Mouse (Mus musculus) CH12.LX (cell line): Measurements from ENCODE around the gene Scarb2.

Experiments used
- CHD2 ChIP-seq: IDR thresholded peaks from 2 replicates; pipeline ENCODE4 v1.6.1; 2011; ENCODE audit warnings: low read length, improper control_type of control experiment
- CTCF ChIP-seq, 2 experiments: IDR thresholded peaks in 1 of 2; conservative IDR thresholded peaks in 1 of 2; 2 replicates each; pipeline ENCODE4 v1.5.1; 2011 to 2012; ENCODE audit warnings: low read depth in 2 of 2, low read length in 2 of 2, improper control_type of control experiment in 1 of 2, inconsistent platforms in 1 of 2, mild to moderate bottlenecking in 1 of 2, moderate library complexity in 1 of 2
- E2F4 ChIP-seq: IDR thresholded peaks from 2 replicates; pipeline ENCODE4 v1.6.1; 2011; ENCODE audit warnings: low read depth, low read length, improper control_type of control experiment; ENCODE audit not compliant: insufficient replicate concordance
- ELF1 ChIP-seq: IDR thresholded peaks from 2 replicates; pipeline ENCODE4 v1.6.1; 2014; ENCODE audit warnings: low read depth, mild to moderate bottlenecking, inconsistent platforms, low read length, improper control_type of control experiment
- EP300 ChIP-seq: IDR thresholded peaks from 2 replicates; pipeline ENCODE4 v1.6.1; 2011; ENCODE audit warnings: low read length, improper control_type of control experiment
- KAT2A ChIP-seq: IDR thresholded peaks from 2 replicates; pipeline ENCODE4 v1.6.1; 2012; ENCODE audit warnings: low read length, improper control_type of control experiment, inconsistent platforms; ENCODE audit not compliant: insufficient replicate concordance
- MAX ChIP-seq: IDR thresholded peaks from 2 replicates; pipeline ENCODE4 v1.6.1; 2011; ENCODE audit warnings: low read length, improper control_type of control experiment
- PAX5 ChIP-seq: IDR thresholded peaks from 2 replicates; pipeline ENCODE4 v1.6.1; 2012; ENCODE audit warnings: low read length, inconsistent platforms, mixed read lengths
- POLR2A ChIP-seq: IDR thresholded peaks from 2 replicates; pipeline ENCODE4 v1.6.1; 2011; ENCODE audit warnings: low read depth, mild to moderate bottlenecking, improper control_type of control experiment, low read length
- TBP ChIP-seq: conservative IDR thresholded peaks from 2 replicates; pipeline ENCODE4 v1.6.1; 2011; ENCODE audit warnings: low read depth, low read length, improper control_type of control experiment
- TCF12 ChIP-seq: IDR thresholded peaks from 2 replicates; pipeline ENCODE4 v1.6.1; 2014; ENCODE audit warnings: low read depth, mild to moderate bottlenecking, inconsistent platforms, low read length, improper control_type of control experiment
- ZC3H11A ChIP-seq: IDR thresholded peaks from 2 replicates; pipeline ENCODE4 v1.6.1; 2012; ENCODE audit warnings: low read depth, mild to moderate bottlenecking, inconsistent platforms, low read length, improper control_type of control experiment
- ZNF384 ChIP-seq: IDR thresholded peaks from 2 replicates; pipeline ENCODE4 v1.6.1; 2012; ENCODE audit warnings: low read depth, low read length, improper control_type of control experiment, inconsistent platforms

DNA sequence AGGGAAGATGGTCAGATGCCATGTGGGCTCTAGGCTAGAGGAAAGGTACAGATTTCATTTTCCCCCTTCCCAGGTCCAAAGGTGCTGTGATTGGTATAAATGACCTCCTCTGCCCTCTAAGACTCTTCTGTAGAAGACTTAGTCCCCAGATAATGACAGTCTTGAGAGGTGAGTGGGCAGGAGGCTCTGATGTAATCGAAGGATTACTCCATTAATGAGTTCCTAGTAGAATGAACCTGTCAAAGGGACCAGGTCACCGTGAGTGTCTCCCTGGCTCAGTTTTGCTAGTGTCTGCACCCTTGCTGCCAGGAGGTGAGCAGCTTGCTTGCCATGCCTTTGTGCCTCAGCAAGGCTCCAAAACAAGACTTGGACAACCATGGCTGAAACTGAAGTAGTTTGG, 46.0 kb upstream of the Scarb2 start:
- no peak for TF ChIP-seq MAX
- TF ChIP-seq EP300 = no peak
- TF ChIP-seq CTCF (conservative IDR thresholded peaks at IDR 0.05 in 1 of 2, IDR thresholded peaks at IDR 0.05 in 1 of 2; ENCODE audit: low read depth in 2 of 2, low read length in 2 of 2) = no peak
- no peak for TF ChIP-seq POLR2A
- TF ChIP-seq TBP = no peak
- no peak for TF ChIP-seq ZNF384
- TF ChIP-seq ZC3H11A = no peak
- no peak for TF ChIP-seq TCF12
- TF ChIP-seq KAT2A = no peak
- TF ChIP-seq E2F4 = no peak
- TF ChIP-seq ELF1 = no peak
- TF ChIP-seq CHD2 = no peak
- no peak for TF ChIP-seq PAX5
